Mouse (Mus musculus) heart, adult 2 months (tissue): ENCODE measurements around the gene Ppp2r5c. TPM values are rescaled to one million over a fixed set of nuclear protein-coding genes. Genes with fewer than 3 reads are reported as not detected.
A peak's percentile ranks its signal among the peaks of the same experiment; 100 is the strongest.

Experiments used
- DNase-seq, 2 experiments: peaks; one replicate each; pipeline ENCODE4 v3.0.0; 2021
- H3K27ac ChIP-seq: fragments of 200-600 bp; 2 replicates; pipeline ENCODE4 v1.8.1; 2022
- H3K27me3 ChIP-seq: fragments of 200-500 bp; 2 replicates; pipeline ENCODE4 v1.6.1; 2012; ENCODE audit warnings: mild to moderate bottlenecking, low read length, inconsistent platforms, mixed read lengths; ENCODE audit not compliant: control insufficient read depth, insufficient read depth
- H3K36me3 ChIP-seq: fragments of 200-500 bp; 2 replicates; pipeline ENCODE4 v1.6.1; 2012; ENCODE audit warnings: low read length, inconsistent platforms; ENCODE audit not compliant: control insufficient read depth, insufficient read depth
- H3K4me1 ChIP-seq: fragments of 200-500 bp; 2 replicates; pipeline ENCODE4 v1.6.1; 2011; ENCODE audit warnings: low read length; ENCODE audit not compliant: control insufficient read depth, insufficient read depth
- H3K4me3 ChIP-seq: fragments of 200-600 bp; 2 replicates; pipeline ENCODE4 v1.8.1; 2022
- H3K79me2 ChIP-seq: fragments of 200-500 bp; replicated peaks from 2 replicates; pipeline ENCODE4 v1.6.1; 2012; ENCODE audit warnings: mild to moderate bottlenecking, inconsistent platforms, low read length, moderate library complexity, mixed read lengths; ENCODE audit not compliant: control insufficient read depth, insufficient read depth
- H3K9ac ChIP-seq: fragments of 200-500 bp; 2 replicates; pipeline ENCODE4 v1.6.1; 2012; ENCODE audit warnings: low read depth, mild to moderate bottlenecking, control low read depth, inconsistent platforms, low read length, mixed read lengths
- CTCF ChIP-seq: fragments of 200-600 bp; IDR thresholded peaks from 2 replicates; pipeline ENCODE4 v1.8.1; 2022; ENCODE audit warnings: antibody characterized with exemption, mild to moderate bottlenecking, moderate library complexity
- EP300 ChIP-seq: fragments of 200-500 bp; IDR thresholded peaks from 2 replicates; pipeline ENCODE4 v1.6.1; 2011; ENCODE audit warnings: low read depth, low read length, control low read depth; ENCODE audit not compliant: insufficient read depth
- POLR2A ChIP-seq: fragments of 200-500 bp; IDR thresholded peaks from 2 replicates; pipeline ENCODE4 v1.6.1; 2011; ENCODE audit warnings: mild to moderate bottlenecking, low read depth, low read length, control low read depth; ENCODE audit not compliant: insufficient read depth
- WGBS: fragments of 180-500 bp; shearing (Covaris S2); methylation state at CpG from one replicate; pipeline ENCODE4 v1.1.7; 2018; 5-methylcytosine and 5-hydroxymethylcytosine counted together
- intact Hi-C: fragments of 180-260 bp; cut with DNase I; formaldehyde crosslinking; loops from one replicate; pipeline ENCODE4 v1.15.1; 2025
- polyA plus RNA-seq: library from polyadenylated mRNA; depleted of rRNA; stranded (reverse); fragments of >200 nt; gene quantifications from 2 replicates; pipeline ENCODE4 v1.2.3, GENCODE M21; 2012
- total RNA-seq, 2 experiments: library from RNA; stranded (reverse); gene quantifications; 2 replicates each; pipeline ENCODE4 v1.2.3; 2021

Ppp2r5c gene
- total and polyA plus RNA-seq, 3 experiments = 41.7 to 93.7 (median 90.9) TPM

- Histone ChIP-seq H3K27me3 (no peaks in the 10 kb centered on the region), H3K36me3 (no peaks in the 10 kb centered on the region), H3K27ac (no peak overlapping the region), H3K4me3 (no peak overlapping the region), H3K9ac (no peak overlapping the region), H3K4me1 (peaks cover 1% of the 10 kb centered on the region), H3K79me2 (no peaks in the 10 kb centered on the region)
- intact Hi-C loops = loop anchor here (5.0 kb wide), 1 partner anchor 425 kb away; the partner anchor contains the start of gene Mok
- WGBS = 36% methylated on average over 28 of the region's 28 CpGs
- DNase-seq = peak in 1 of 2 experiments; percentile 30
- no peak for TF ChIP-seq POLR2A
- TF ChIP-seq EP300 = no peak
- TF ChIP-seq CTCF = no peak
These were observed 29.6 kb upstream of the Ppp2r5c start for GRCm38 (mm10) chr12:110417023-110417986.

GRCm38 (mm10) chr12:110417987-110418734 lies 28.8 kb upstream of the Ppp2r5c start:
- Histone ChIP-seq H3K4me1 (peaks cover 1% of the 10 kb centered on the region), H3K36me3 (no peaks in the 10 kb centered on the region), H3K27ac (no peak overlapping the region), H3K79me2 (no peaks in the 10 kb centered on the region), H3K27me3 (no peaks in the 10 kb centered on the region), H3K4me3 (no peak overlapping the region), H3K9ac (no peak overlapping the region)
- intact Hi-C loops = loop anchor here (2.0 to 5.0 kb wide), 2 partner anchors 285 to 424 kb away; partner anchors contain the start of genes Hsp90aa1 and Mok
- TF ChIP-seq EP300 (no peak), CTCF (no peak), POLR2A (no peak)
- peak; percentile 23 to 26 for DNase-seq
- 41% methylated on average over 20 of the region's 20 CpGs for WGBS

- Histone ChIP-seq H3K27me3 (no peaks in the 10 kb centered on the region), H3K36me3 (no peaks in the 10 kb centered on the region), H3K27ac (no peak overlapping the region), H3K9ac (no peak overlapping the region), H3K4me3 (no peak overlapping the region), H3K4me1 (peaks cover 1% of the 10 kb centered on the region), H3K79me2 (no peaks in the 10 kb centered on the region)
- intact Hi-C loops = loop anchor here (2.0 to 5.0 kb wide), 2 partner anchors 284 to 423 kb away; partner anchors contain the start of genes Hsp90aa1 and Mok
- WGBS = 24% methylated on average over 8 of the region's 8 CpGs
- TF ChIP-seq POLR2A (no peak), CTCF (peak; percentile 72)
- peak; percentile 43 to 53 for DNase-seq
These were observed 28.1 kb upstream of the Ppp2r5c start for GRCm38 (mm10) chr12:110418735-110419350.

- H3K4me1 ChIP-seq = peaks cover 1% of the 10 kb centered on the region
- no peaks in the 10 kb centered on the region for H3K79me2 ChIP-seq
- H3K27me3 ChIP-seq = no peaks in the 10 kb centered on the region
- DNase-seq = no peak
- intact Hi-C loops = loop anchor here (2.0 to 5.0 kb wide), 2 partner anchors 283 to 422 kb away; partner anchors contain the start of genes Hsp90aa1 and Mok
- no peak overlapping the region for H3K4me3 ChIP-seq
- no peaks in the 10 kb centered on the region for H3K36me3 ChIP-seq
- H3K27ac ChIP-seq = no peak overlapping the region
- no peak overlapping the region for H3K9ac ChIP-seq
- TF ChIP-seq EP300 (no peak), POLR2A (no peak), CTCF (no peak)
- 58% methylated on average over 2 of the region's 2 CpGs for WGBS
These were observed 27.0 kb upstream of the Ppp2r5c start for GRCm38 (mm10) chr12:110419879-110420278.

- H3K36me3 ChIP-seq = no peaks in the 10 kb centered on the region
- H3K9ac ChIP-seq = no peak overlapping the region
- intact Hi-C loops = no loop called here
- TF ChIP-seq EP300 = no peak
- no peak for TF ChIP-seq CTCF
- H3K27ac ChIP-seq = no peak overlapping the region
- no peak overlapping the region for H3K4me3 ChIP-seq
- WGBS = 52% methylated on average over 2 of the region's 3 CpGs
- no peaks in the 10 kb centered on the region for H3K79me2 ChIP-seq
- no peak for DNase-seq
- no peaks in the 10 kb centered on the region for H3K27me3 ChIP-seq
- peaks cover 1% of the 10 kb centered on the region for H3K4me1 ChIP-seq
These were observed 25.6 kb upstream of the Ppp2r5c start for GRCm38 (mm10) chr12:110421361-110421760.
